Mouse (Mus musculus) layer of hippocampus, adult 9-11 months (tissue): Measurements from ENCODE around the gene Tspan5.

ENCODE experiments used
- DNase-seq: peaks from one replicate; pipeline ENCODE4 v3.0.0; 2022

The Tspan5 gene

GRCm38 (mm10) chr3:138886121-138886520 lies 144.1 kb downstream of the Tspan5 start:
- DNase-seq: no peak

- peak; percentile 63 for DNase-seq
Observed at GRCm38 (mm10) chr3:138889214-138889613, 147.2 kb downstream of the Tspan5 start.

GRCm38 (mm10) chr3:138889769-138890295 lies 147.8 kb downstream of the Tspan5 start:
- DNase-seq: no peak

GRCm38 (mm10) chr3:138893520-138893919 lies 151.5 kb downstream of the Tspan5 start:
- no peak for DNase-seq

GRCm38 (mm10) chr3:138897500-138897899 lies 155.5 kb downstream of the Tspan5 start:
- DNase-seq: no peak

GRCm38 (mm10) chr3:138898055-138898454 lies 156.1 kb downstream of the Tspan5 start:
- DNase-seq: no peak

- peak; percentile 28 for DNase-seq
Observed at GRCm38 (mm10) chr3:138900571-138901141, 158.7 kb downstream of the Tspan5 start.

- no peak for DNase-seq
Observed at GRCm38 (mm10) chr3:138905678-138906077, 163.7 kb downstream of the Tspan5 start.

- DNase-seq: peak; percentile 52
Observed at GRCm38 (mm10) chr3:138906112-138906880, 164.3 kb downstream of the Tspan5 start.

- DNase-seq: no peak
Observed at GRCm38 (mm10) chr3:138909313-138909712, 167.3 kb downstream of the Tspan5 start.

GRCm38 (mm10) chr3:138912504-138912903 lies 170.5 kb downstream of the Tspan5 start:
- no peak for DNase-seq

GRCm38 (mm10) chr3:138914626-138915288 lies 172.8 kb downstream of the Tspan5 start:
- DNase-seq: no peak

GRCm38 (mm10) chr3:138916591-138916990 lies 174.6 kb downstream of the Tspan5 start:
- no peak for DNase-seq

GRCm38 (mm10) chr3:138917016-138917415 lies 175.0 kb downstream of the Tspan5 start:
- DNase-seq: no peak

- no peak for DNase-seq
Observed at GRCm38 (mm10) chr3:138918241-138918640, 176.2 kb downstream of the Tspan5 start.

GRCm38 (mm10) chr3:138926161-138926560 lies 184.2 kb downstream of the Tspan5 start:
- no peak for DNase-seq

GRCm38 (mm10) chr3:138927437-138927836 lies 185.4 kb downstream of the Tspan5 start:
- DNase-seq: no peak

- DNase-seq: no peak
Observed at GRCm38 (mm10) chr3:138936780-138937179, 194.8 kb downstream of the Tspan5 start.

GRCm38 (mm10) chr3:138937241-138937640 lies 195.2 kb downstream of the Tspan5 start:
- DNase-seq: no peak

GRCm38 (mm10) chr3:138941604-138942003 lies 199.6 kb downstream of the Tspan5 start:
- DNase-seq: no peak

GRCm38 (mm10) chr3:138945516-138945915 lies 203.5 kb downstream of the Tspan5 start:
- DNase-seq: no peak

GRCm38 (mm10) chr3:138949081-138949480 lies 207.1 kb downstream of the Tspan5 start:
- DNase-seq: peak; percentile 34

GRCm38 (mm10) chr3:138955220-138955619 lies 213.2 kb downstream of the Tspan5 start:
- DNase-seq: no peak
